Mouse (Mus musculus) embryo, embryonic 10.5 days (tissue): Measurements from ENCODE around the gene Ascl2.
A peak's percentile ranks its signal among the peaks of the same experiment; 100 is the strongest.

Source experiments
- DNase-seq: peaks from one replicate; pipeline ENCODE4 v3.0.0-alpha.2; 2015; ENCODE audit warnings: low spot score

Gene Ascl2

GRCm38 (mm10) chr7:142968809-142969511, at the start of gene Ascl2:
Gene Ascl2, minus strand, starts transcription at chr7:142969264.
- DNase-seq: peak; percentile 61

- DNase-seq: no peak
Observed at GRCm38 (mm10) chr7:143017181-143017580, 48.1 kb upstream of the Ascl2 start.

GRCm38 (mm10) chr7:143016424-143017142, 47.5 kb upstream of the Ascl2 start:
- DNase-seq: no peak

GRCm38 (mm10) chr7:143015755-143016423, 46.8 kb upstream of the Ascl2 start:
- DNase-seq: no peak

GRCm38 (mm10) chr7:143014862-143015659, 46.0 kb upstream of the Ascl2 start:
- DNase-seq: no peak

- DNase-seq: no peak
Observed at GRCm38 (mm10) chr7:143013420-143014178, 44.5 kb upstream of the Ascl2 start.

GRCm38 (mm10) chr7:143012230-143012875, 43.3 kb upstream of the Ascl2 start:
- DNase-seq: no peak

GRCm38 (mm10) chr7:143011226-143011625, 42.2 kb upstream of the Ascl2 start:
- DNase-seq: no peak

- DNase-seq: no peak
Observed at GRCm38 (mm10) chr7:143009996-143010395, 40.9 kb upstream of the Ascl2 start.

GRCm38 (mm10) chr7:143008996-143009665, 40.1 kb upstream of the Ascl2 start:
- DNase-seq: peak; percentile 68

- peak; percentile 46 for DNase-seq
Observed at GRCm38 (mm10) chr7:143008370-143008926, 39.4 kb upstream of the Ascl2 start.

- DNase-seq: peak; percentile 93
Observed at GRCm38 (mm10) chr7:143007599-143008369, 38.7 kb upstream of the Ascl2 start.

- DNase-seq: no peak
Observed at GRCm38 (mm10) chr7:143006756-143007598, 37.9 kb upstream of the Ascl2 start.

GRCm38 (mm10) chr7:143006097-143006755, 37.2 kb upstream of the Ascl2 start:
- no peak for DNase-seq

GRCm38 (mm10) chr7:143005344-143006096, 36.5 kb upstream of the Ascl2 start:
- no peak for DNase-seq

GRCm38 (mm10) chr7:143004727-143005343, 35.8 kb upstream of the Ascl2 start, which contains the start of gene Tspan32:
Gene Tspan32, plus strand, starts transcription at chr7:143005046.
- no peak for DNase-seq
